Mouse (Mus musculus) brain, adult 2 months (tissue): ENCODE results near the gene Usp24.

ENCODE experiments used
- DNase-seq: peaks from one replicate; pipeline ENCODE4 v3.0.0; 2011; ENCODE audit warnings: low read depth, low spot score

The Usp24 gene

DNA sequence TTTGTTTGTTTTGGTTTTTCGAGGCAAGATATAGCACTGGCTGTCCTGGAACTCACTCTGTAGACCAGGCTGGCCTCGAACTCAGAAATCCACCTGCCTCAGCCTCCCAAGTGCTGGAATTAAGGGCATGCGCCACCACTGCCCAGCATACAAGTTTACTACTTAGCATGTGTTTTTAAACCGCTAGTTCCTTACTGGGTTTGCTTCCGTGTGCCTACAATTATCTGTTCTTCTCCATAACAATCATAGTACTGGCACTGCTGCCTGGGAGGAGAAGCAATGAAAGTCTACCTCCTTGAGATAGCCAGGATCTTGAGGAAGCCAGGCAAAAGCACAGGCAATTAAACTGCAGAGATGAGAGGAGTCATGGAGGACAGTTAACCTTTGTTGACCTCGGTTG lies 112.6 kb downstream of the Usp24 start:
- no peak for DNase-seq

- DNase-seq: no peak
These were observed 113.1 kb downstream of the Usp24 start for GRCm38 (mm10) chr4:106429106-106429505.

DNA sequence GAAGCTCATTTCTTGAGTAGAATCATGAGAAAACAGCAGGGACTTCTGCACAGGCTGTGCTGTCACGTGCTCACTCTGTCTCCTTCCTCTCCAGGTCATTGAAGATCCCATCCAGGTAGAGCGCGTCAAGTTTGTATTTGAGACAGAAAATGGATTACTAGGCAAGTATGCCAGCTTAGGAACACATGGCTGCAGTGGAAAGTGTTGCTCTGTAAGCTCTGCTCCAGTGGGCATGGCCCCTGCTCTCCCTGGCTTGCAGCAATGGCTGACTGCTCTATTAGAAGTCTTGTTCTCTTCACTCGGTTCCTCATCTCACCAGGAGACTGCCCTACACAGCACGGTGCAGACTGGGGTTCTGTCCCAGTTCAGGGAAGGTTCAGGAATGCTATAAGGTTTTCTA lies 114.4 kb downstream of the Usp24 start:
- DNase-seq: no peak

DNA sequence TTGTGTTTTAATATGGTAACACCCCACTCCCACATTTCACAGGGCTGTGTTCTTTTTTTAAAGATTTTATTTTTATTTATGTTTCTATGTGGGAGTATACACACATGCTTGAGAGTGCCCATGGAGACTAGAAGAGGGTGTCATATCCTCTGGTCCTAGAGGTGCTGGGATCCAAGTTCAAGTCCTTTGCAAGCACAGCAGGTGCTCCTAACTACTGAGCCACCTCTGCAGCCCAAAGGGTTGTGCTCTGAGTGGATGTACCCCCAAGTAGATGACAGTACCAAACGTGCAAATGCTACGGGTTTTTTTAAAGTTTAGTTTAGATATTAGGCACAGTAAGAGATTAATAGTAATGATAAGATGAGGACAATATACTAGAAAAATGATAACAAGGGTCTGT lies 119.4 kb downstream of the Usp24 start:
- DNase-seq: no peak

DNA sequence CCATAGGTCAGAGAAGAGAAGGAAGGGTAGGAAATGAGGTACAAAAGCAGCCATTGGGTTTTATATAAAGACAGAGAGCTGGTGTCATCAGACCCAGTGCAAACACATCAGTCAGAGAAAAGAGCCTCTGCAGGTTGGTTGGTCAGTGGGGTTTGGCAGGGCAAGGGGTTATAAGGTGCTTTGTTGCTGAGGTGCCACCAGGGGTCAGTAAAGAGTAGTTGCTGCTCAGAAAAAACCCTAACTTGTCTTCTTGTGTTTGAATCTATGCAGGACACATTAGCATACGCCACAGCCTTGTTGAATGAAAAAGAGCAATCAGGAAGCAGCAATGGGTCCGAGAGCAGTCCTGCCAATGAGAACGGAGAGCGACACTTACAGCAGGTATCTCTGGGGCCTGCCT lies 120.5 kb downstream of the Usp24 start:
- peak; percentile 70 for DNase-seq

DNA sequence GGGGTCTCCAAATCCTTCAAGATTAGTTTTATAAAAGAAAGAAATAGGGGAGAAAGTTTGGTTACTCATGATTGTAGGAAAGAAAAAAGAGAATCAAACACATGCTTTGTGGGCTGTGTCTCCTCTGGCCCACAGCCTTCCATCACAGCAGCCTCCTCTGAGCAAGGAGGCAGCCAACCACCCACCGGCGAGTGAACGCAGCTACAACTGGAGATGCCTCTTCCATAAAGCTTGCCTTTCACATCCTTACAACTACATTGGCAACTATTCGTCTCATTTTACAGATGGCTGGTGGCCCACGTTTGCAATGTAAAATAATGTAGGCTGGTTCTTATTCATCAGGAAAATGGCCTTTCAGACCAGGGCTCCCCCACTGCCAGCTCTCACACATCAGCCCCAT lies 121.2 kb downstream of the Usp24 start:
- DNase-seq: peak; percentile 69

DNA sequence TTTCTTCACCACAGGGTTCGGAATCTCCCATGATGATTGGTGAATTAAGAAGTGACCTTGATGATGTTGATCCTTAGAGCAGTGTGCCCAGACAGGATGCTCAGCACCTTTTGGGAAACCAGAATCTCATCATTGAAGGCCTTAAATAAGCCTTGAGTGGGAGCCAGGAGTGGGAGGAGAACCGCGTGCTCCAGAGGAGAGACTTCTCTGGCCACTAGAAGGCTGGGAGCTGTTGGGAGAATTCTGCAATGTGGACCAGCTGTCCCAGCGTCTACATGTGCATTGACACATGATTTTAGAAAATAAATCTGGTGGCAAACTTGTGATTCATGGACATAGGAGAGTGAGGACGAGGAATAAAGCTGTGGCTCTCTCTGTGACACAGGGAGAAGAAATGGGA lies 122.8 kb downstream of the Usp24 start:
- DNase-seq: peak; percentile 65

DNA sequence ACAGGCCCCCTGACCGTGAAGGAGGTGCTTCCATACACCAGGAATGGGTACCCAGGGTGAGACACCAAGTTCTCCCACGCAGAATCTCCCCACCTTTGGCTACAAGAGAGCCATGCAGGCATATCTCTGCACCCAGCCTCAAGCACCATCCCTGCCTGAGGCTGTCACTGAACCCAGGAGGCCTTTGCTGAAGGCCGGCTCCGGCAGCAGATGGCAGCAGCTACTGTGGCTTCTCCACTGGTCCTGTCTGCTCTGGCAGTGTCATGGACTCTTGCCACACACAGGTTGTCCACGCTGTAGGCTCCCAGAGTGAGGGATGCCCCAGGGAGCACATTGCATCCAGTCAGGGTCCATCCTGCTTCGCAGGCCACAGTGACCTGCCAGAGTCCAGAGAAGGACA lies 127.2 kb downstream of the Usp24 start:
- DNase-seq: peak; percentile 45

DNA sequence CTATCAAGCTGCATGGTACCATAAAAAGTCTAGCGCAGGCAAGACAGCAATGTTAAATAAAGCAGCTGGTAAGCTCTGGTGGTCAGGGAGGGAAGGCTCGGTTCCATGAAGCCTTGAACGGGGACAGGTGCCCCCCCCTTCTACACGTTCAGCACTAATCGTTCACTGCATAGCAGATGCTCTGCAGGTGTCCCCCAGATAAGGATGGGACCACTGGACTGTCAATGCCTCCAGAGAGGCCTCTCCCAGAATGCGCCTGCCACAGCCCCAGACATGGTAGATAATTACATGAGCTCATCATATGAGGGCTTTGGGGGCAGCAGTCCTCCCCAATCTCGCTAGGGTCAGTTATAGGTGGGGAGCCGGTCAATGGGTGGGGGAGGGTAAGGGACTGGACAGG lies 133.3 kb downstream of the Usp24 start:
- no peak for DNase-seq

GRCm38 (mm10) chr4:106452401-106452800 lies 136.4 kb downstream of the Usp24 start:
- peak; percentile 74 for DNase-seq

DNA sequence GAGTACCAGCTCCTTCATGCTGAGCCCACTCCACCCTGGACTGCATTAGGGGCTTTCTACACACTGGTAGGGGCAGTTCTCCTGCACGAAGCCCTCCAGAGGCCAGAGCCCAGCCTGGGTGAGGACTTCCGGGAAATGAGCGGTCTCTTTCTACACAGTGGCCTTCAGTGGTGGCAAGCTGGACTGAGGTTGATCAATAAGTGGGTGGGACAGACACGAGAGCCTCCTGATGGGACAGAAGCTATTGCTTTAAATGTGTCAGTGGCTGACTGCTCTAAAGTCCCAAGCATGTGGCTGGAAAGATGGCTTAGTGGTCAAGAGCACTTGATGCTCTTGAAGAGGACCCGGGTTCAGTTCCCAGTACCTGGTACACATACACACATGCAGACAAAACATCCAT lies 137.1 kb downstream of the Usp24 start:
- no peak for DNase-seq

DNA sequence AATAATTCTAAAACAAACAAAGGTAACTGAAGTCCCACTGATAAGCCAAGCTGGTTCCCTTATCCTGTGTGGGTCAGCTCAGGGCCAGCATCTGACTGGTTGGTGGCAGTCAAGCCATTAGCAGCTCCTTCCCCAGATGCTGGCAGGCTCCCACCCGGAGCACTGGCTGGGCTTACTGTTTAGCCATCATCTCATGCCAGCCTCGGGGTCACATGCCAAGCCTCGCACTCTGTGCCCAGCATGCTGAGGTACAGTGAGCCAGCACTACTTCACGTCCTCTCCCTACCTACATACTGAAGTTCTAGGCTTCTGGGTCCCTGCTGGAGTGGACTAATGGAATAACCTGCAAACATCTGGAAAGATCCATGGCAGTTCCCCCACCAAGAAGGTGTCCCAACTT lies 137.5 kb downstream of the Usp24 start:
- peak; percentile 33 for DNase-seq

GRCm38 (mm10) chr4:106454541-106454940 lies 138.5 kb downstream of the Usp24 start:
- DNase-seq: peak; percentile 75

- DNase-seq: no peak
These were observed 146.0 kb downstream of the Usp24 start for GRCm38 (mm10) chr4:106462016-106462415.

DNA sequence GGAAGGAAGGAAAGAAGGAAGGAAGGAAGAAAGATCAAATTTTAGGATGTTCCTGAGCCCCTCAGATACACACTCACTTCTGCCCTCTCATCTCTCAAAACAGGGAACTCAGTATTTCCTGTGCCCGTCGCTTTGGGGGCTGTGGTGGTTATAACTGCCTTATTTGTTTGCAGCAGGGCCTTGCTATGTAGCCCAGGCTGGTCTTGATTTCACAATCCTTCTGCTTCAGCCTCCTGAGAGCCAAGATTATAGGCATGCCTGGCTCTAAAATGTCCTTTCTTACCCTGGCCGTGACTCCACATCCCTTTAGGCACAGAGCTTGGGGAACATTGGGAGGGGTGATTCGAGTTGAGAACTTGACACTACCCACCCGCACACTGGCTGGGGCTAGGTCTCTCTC lies 146.5 kb downstream of the Usp24 start:
- no peak for DNase-seq

- no peak for DNase-seq
These were observed 147.3 kb downstream of the Usp24 start for GRCm38 (mm10) chr4:106463174-106463801.

- DNase-seq: peak; percentile 96
These were observed 151.6 kb downstream of the Usp24 start for GRCm38 (mm10) chr4:106467420-106468110.

DNA sequence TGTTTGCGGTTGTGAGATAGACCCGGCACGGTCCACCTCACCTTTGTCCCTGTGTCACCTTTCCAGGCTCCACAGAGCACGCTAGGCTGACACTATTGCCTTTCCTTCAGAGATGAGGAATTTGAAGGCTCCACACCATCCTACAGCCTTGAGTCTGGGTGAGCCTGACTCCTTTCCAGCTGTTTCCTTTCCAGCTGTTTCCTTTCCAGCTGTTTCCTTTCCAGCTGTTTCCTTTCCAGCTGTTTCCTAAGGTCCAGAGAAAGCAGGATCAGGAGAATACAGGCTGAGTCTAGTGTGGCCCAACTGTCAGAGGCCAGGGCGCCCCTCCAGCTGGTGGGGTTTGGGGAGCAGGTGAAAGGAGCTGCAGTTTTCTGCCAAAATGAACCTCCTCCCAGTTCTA lies 154.9 kb downstream of the Usp24 start:
- no peak for DNase-seq

- DNase-seq: peak; percentile 95
These were observed 156.3 kb downstream of the Usp24 start for GRCm38 (mm10) chr4:106472335-106472734.

GRCm38 (mm10) chr4:106474241-106474640 lies 158.2 kb downstream of the Usp24 start:
- DNase-seq: peak; percentile 94

- DNase-seq: peak; percentile 25
These were observed 164.5 kb downstream of the Usp24 start for GRCm38 (mm10) chr4:106480545-106480944.

GRCm38 (mm10) chr4:106483215-106483727 lies 167.3 kb downstream of the Usp24 start:
- DNase-seq: no peak

- no peak for DNase-seq
These were observed 167.8 kb downstream of the Usp24 start for GRCm38 (mm10) chr4:106483831-106484230.
